Mouse (Mus musculus) olfactory bulb, adult 2 months (tissue): ENCODE results near the gene Cap2.

Experiments used
- CTCF ChIP-seq: fragments of 200-500 bp; IDR thresholded peaks from 2 replicates; pipeline ENCODE4 v1.5.1; 2012; ENCODE audit warnings: low read depth, mild to moderate bottlenecking, low read length, moderate library complexity; ENCODE audit not compliant: insufficient read depth
- POLR2A ChIP-seq: fragments of 200-500 bp; IDR thresholded peaks from 2 replicates; pipeline ENCODE4 v1.6.1; 2012; ENCODE audit warnings: mild to moderate bottlenecking, low read depth, low read length, moderate library complexity; ENCODE audit not compliant: insufficient read depth

GRCm38 (mm10) chr13:46695296-46695908 is 193.8 kb downstream of the Cap2 start:
- TF ChIP-seq POLR2A (no peak), CTCF (no peak)
